Mouse (Mus musculus) neural tube, embryonic 12.5 days (tissue): ENCODE measurements around the gene Fam167b. TPM values are rescaled to one million over a fixed set of nuclear protein-coding genes. Genes with fewer than 3 reads are reported as not detected.

ENCODE experiments used
- ATAC-seq: fragments of 200-750 bp; cut with Nextera tagmentation; 2 replicates; pipeline ENCODE4 v1.8.0; 2017; ENCODE audit warnings: low read depth, mild to moderate bottlenecking, moderate TSS enrichment, moderate library complexity; ENCODE audit not compliant: low FRiP score
- H3K27ac ChIP-seq: fragments of 300-500 bp; sonication (generic); 2 replicates; pipeline ENCODE4 v1.5.1; 2016
- H3K27me3 ChIP-seq: fragments of 300-500 bp; sonication (generic); replicated peaks from 2 replicates; pipeline ENCODE4 v1.6.1; 2016; ENCODE audit warnings: mild to moderate bottlenecking
- H3K36me3 ChIP-seq: fragments of 300-500 bp; sonication (generic); 2 replicates; pipeline ENCODE4 v1.6.1; 2016; ENCODE audit warnings: mild to moderate bottlenecking
- H3K4me1 ChIP-seq: fragments of 300-500 bp; sonication (generic); 2 replicates; pipeline ENCODE4 v1.6.1; 2016
- H3K4me2 ChIP-seq: fragments of 300-500 bp; sonication (generic); replicated peaks from 2 replicates; pipeline ENCODE4 v1.6.1; 2016; ENCODE audit warnings: mild to moderate bottlenecking
- H3K4me3 ChIP-seq: fragments of 300-500 bp; sonication (generic); 2 replicates; pipeline ENCODE4 v1.5.1; 2016
- H3K9ac ChIP-seq: fragments of 300-500 bp; sonication (generic); 2 replicates; pipeline ENCODE4 v1.6.1; 2016; ENCODE audit warnings: mild to moderate bottlenecking
- H3K9me3 ChIP-seq: fragments of 300-500 bp; sonication (generic); 2 replicates; pipeline ENCODE4 v1.6.1; 2016; ENCODE audit warnings: mild to moderate bottlenecking
- WGBS: fragments of 180-500 bp; shearing (Covaris S2); methylation state at CpG from one replicate; pipeline ENCODE4 v1.1.7; 2016; 5-methylcytosine and 5-hydroxymethylcytosine counted together
- polyA plus RNA-seq: library from polyadenylated mRNA; unstranded; fragments of >200 nt; fragmentation: Nextera tagmentation; extraction: Ambion mirVana; gene quantifications from 2 replicates; pipeline ENCODE4 v1.2.1, GENCODE M21; 2016

The Fam167b gene
- polyA plus RNA-seq, 1 experiment from 2014 or later = 1.5 TPM

GRCm38 (mm10) chr4:129572236-129573092 lies 5.9 kb downstream of the Fam167b start:
- 0 out of 2 replicates have a peak, but pooled peaks cover 5% of the 10 kb centered on the region for H3K4me1 ChIP-seq
- no peak overlapping the region for H3K9ac ChIP-seq
- H3K27ac ChIP-seq = no peak overlapping the region
- H3K4me2 ChIP-seq = no peak overlapping the region
- H3K27me3 ChIP-seq = no peaks in the 10 kb centered on the region
- no peak for ATAC-seq
- no peaks in the 10 kb centered on the region for H3K9me3 ChIP-seq
- 86% methylated on average over 13 of the region's 13 CpGs for WGBS
- H3K4me3 ChIP-seq = no peak overlapping the region
- H3K36me3 ChIP-seq = no peaks in the 10 kb centered on the region

- 78% methylated on average over 8 of the region's 8 CpGs for WGBS
These were observed 6.7 kb downstream of the Fam167b start for GRCm38 (mm10) chr4:129571551-129572084.

GRCm38 (mm10) chr4:129570028-129570427 lies 8.3 kb downstream of the Fam167b start:
- no peaks in the 10 kb centered on the region for H3K27me3 ChIP-seq
- H3K36me3 ChIP-seq = no peaks in the 10 kb centered on the region
- no peak overlapping the region for H3K4me3 ChIP-seq
- no peak overlapping the region for H3K9ac ChIP-seq
- no peak overlapping the region for H3K27ac ChIP-seq
- H3K9me3 ChIP-seq = no peaks in the 10 kb centered on the region
- H3K4me2 ChIP-seq = no peak overlapping the region
- WGBS = 84% methylated on average over 6 of the region's 6 CpGs
- ATAC-seq = no peak
- H3K4me1 ChIP-seq = no peaks in the 10 kb centered on the region

More at GRCm38 (mm10) chr4:129571551-129572084, 6.7 kb downstream of the Fam167b start:
- no peaks in the 10 kb centered on the region for H3K36me3 ChIP-seq
- no peaks in the 10 kb centered on the region for H3K4me1 ChIP-seq
- no peak overlapping the region for H3K4me3 ChIP-seq
- no peaks in the 10 kb centered on the region for H3K27me3 ChIP-seq
- no peak for ATAC-seq
- H3K4me2 ChIP-seq = no peak overlapping the region
- H3K9me3 ChIP-seq = no peaks in the 10 kb centered on the region
- H3K27ac ChIP-seq = no peak overlapping the region
- H3K9ac ChIP-seq = no peak overlapping the region

- Histone ChIP-seq H3K4me1 (peaks cover 7% of the 10 kb centered on the region; the same call in 1 of the 2 replicates), H3K27me3 (no peaks in the 10 kb centered on the region)
- ATAC-seq = no peak
These were observed 10.0 kb downstream of the Fam167b start for GRCm38 (mm10) chr4:129568366-129568765.

GRCm38 (mm10) chr4:129565139-129565538 lies 13.2 kb downstream of the Fam167b start:
- Histone ChIP-seq H3K27ac (no peak overlapping the region), H3K4me2 (no peak overlapping the region), H3K9ac (no peak overlapping the region), H3K4me1 (peaks cover 8% of the 10 kb centered on the region; the same call in 1 of the 2 replicates), H3K36me3 (no peaks in the 10 kb centered on the region), H3K27me3 (no peaks in the 10 kb centered on the region), H3K4me3 (no peak overlapping the region), H3K9me3 (no peaks in the 10 kb centered on the region)
- 86% methylated on average over 6 of the region's 6 CpGs for WGBS
- ATAC-seq = no peak

More at GRCm38 (mm10) chr4:129568366-129568765, 10.0 kb downstream of the Fam167b start:
- Histone ChIP-seq H3K36me3 (no peaks in the 10 kb centered on the region), H3K4me2 (no peak overlapping the region), H3K9me3 (no peaks in the 10 kb centered on the region), H3K27ac (no peak overlapping the region), H3K9ac (no peak overlapping the region), H3K4me3 (no peak overlapping the region)
- 91% methylated on average over 7 of the region's 7 CpGs for WGBS

- Histone ChIP-seq H3K4me2 (no peak overlapping the region), H3K36me3 (no peaks in the 10 kb centered on the region), H3K9ac (no peak overlapping the region), H3K4me1 (peaks cover 8% of the 10 kb centered on the region; the same call in 1 of the 2 replicates), H3K9me3 (no peaks in the 10 kb centered on the region), H3K27me3 (no peaks in the 10 kb centered on the region), H3K4me3 (no peak overlapping the region), H3K27ac (no peak overlapping the region)
- WGBS = 31% methylated on average over 8 of the region's 8 CpGs
- ATAC-seq = no peak
These were observed 14.6 kb downstream of the Fam167b start for GRCm38 (mm10) chr4:129563718-129564117.

- peaks cover 12% of the 10 kb centered on the region; the same call in 1 of the 2 replicates for H3K4me1 ChIP-seq
- H3K27ac ChIP-seq = no peak overlapping the region
- no peaks in the 10 kb centered on the region for H3K9me3 ChIP-seq
- no peaks in the 10 kb centered on the region for H3K27me3 ChIP-seq
- H3K9ac ChIP-seq = no peak overlapping the region
- H3K4me2 ChIP-seq = no peak overlapping the region
- H3K36me3 ChIP-seq = no peaks in the 10 kb centered on the region
- WGBS = 92% methylated on average over 5 of the region's 5 CpGs
- no peak for ATAC-seq
- no peak overlapping the region for H3K4me3 ChIP-seq
These were observed 17.2 kb downstream of the Fam167b start for GRCm38 (mm10) chr4:129561184-129561583.

GRCm38 (mm10) chr4:129558321-129558955 lies 19.9 kb downstream of the Fam167b start:
- H3K27me3 ChIP-seq = no peaks in the 10 kb centered on the region
- H3K9me3 ChIP-seq = no peaks in the 10 kb centered on the region
- H3K4me2 ChIP-seq = no peak overlapping the region
- H3K36me3 ChIP-seq = no peaks in the 10 kb centered on the region
- no peak overlapping the region for H3K4me3 ChIP-seq
- no peak overlapping the region for H3K9ac ChIP-seq
- WGBS = 87% methylated on average over 12 of the region's 12 CpGs
- H3K4me1 ChIP-seq = peaks cover 15% of the 10 kb centered on the region; the same call in 1 of the 2 replicates
- no peak for ATAC-seq
- no peak overlapping the region for H3K27ac ChIP-seq

GRCm38 (mm10) chr4:129557256-129557808 lies 21.0 kb downstream of the Fam167b start:
- no peak overlapping the region for H3K9ac ChIP-seq
- no peak overlapping the region for H3K4me3 ChIP-seq
- no peaks in the 10 kb centered on the region for H3K36me3 ChIP-seq
- peak overlapping the region; percentile 90 for H3K4me2 ChIP-seq
- ATAC-seq = no peak
- H3K4me1 ChIP-seq = peaks cover 14% of the 10 kb centered on the region; the same call in 1 of the 2 replicates
- 77% methylated on average over 9 of the region's 9 CpGs for WGBS
- H3K27me3 ChIP-seq = no peaks in the 10 kb centered on the region
- H3K9me3 ChIP-seq = no peaks in the 10 kb centered on the region
- no peak overlapping the region for H3K27ac ChIP-seq

GRCm38 (mm10) chr4:129556532-129557223 lies 21.7 kb downstream of the Fam167b start:
- H3K27me3 ChIP-seq = no peaks in the 10 kb centered on the region
- H3K4me3 ChIP-seq = peak overlapping the region; percentile 44
- ATAC-seq = peak; percentile 45
- H3K27ac ChIP-seq = no peak overlapping the region
- no peaks in the 10 kb centered on the region for H3K36me3 ChIP-seq
- H3K9ac ChIP-seq = 0 out of 2 replicates have a peak overlapping the region, but pooled peaks have one; percentile 44
- peak overlapping the region; percentile 90 for H3K4me2 ChIP-seq
- 8% methylated on average over 33 of the region's 33 CpGs for WGBS
- H3K9me3 ChIP-seq = no peaks in the 10 kb centered on the region
- peaks cover 14% of the 10 kb centered on the region; the same call in 1 of the 2 replicates for H3K4me1 ChIP-seq

GRCm38 (mm10) chr4:129555862-129556531 lies 22.4 kb downstream of the Fam167b start:
- peak; percentile 76 for ATAC-seq
- H3K9me3 ChIP-seq = no peaks in the 10 kb centered on the region
- H3K27ac ChIP-seq = no peak overlapping the region
- 2% methylated on average over 24 of the region's 24 CpGs for WGBS
- H3K9ac ChIP-seq = peak overlapping the region; percentile 44
- peaks cover 14% of the 10 kb centered on the region; the same call in 1 of the 2 replicates for H3K4me1 ChIP-seq
- no peaks in the 10 kb centered on the region for H3K36me3 ChIP-seq
- peak overlapping the region; percentile 44 for H3K4me3 ChIP-seq
- peak overlapping the region; percentile 90 for H3K4me2 ChIP-seq
- no peaks in the 10 kb centered on the region for H3K27me3 ChIP-seq
